Mouse (Mus musculus) midbrain, embryonic 14.5 days (tissue): ENCODE measurements around the gene Gyg. TPM values are rescaled to one million over a fixed set of nuclear protein-coding genes. Genes with fewer than 3 reads are reported as not detected.
"Not testable (repeated sequence)": the region's sequence is repeated elsewhere in the genome, so short reads cannot be mapped to it uniquely, and the experiment has no call there.

Source experiments
- ATAC-seq: fragments of 200-750 bp; cut with Nextera tagmentation; 2 replicates; pipeline ENCODE4 v1.8.0; 2017; ENCODE audit warnings: moderate number of reproducible peaks, moderate library complexity; ENCODE audit not compliant: low FRiP score, low TSS enrichment
- DNase-seq: peaks from one replicate; pipeline ENCODE4 v3.0.0-alpha.2; 2015
- H3K27ac ChIP-seq: fragments of 300-500 bp; sonication (generic); replicated peaks from 2 replicates; pipeline ENCODE4 v1.5.1; 2014; ENCODE audit warnings: mild to moderate bottlenecking, low read depth, low read length, moderate library complexity
- H3K27me3 ChIP-seq: fragments of 300-500 bp; sonication (generic); 2 replicates; pipeline ENCODE4 v1.6.1; 2014; ENCODE audit warnings: low read length, control low read depth, mixed read lengths; ENCODE audit not compliant: control insufficient read depth, insufficient read depth
- H3K36me3 ChIP-seq: fragments of 300-500 bp; sonication (generic); 2 replicates; pipeline ENCODE4 v1.6.1; 2014; ENCODE audit warnings: low read length, control low read depth; ENCODE audit not compliant: control insufficient read depth, insufficient read depth
- H3K4me1 ChIP-seq: fragments of 300-500 bp; sonication (generic); 2 replicates; pipeline ENCODE4 v1.6.1; 2014; ENCODE audit warnings: mild to moderate bottlenecking, antibody characterized with exemption, low read length, control low read depth; ENCODE audit not compliant: control insufficient read depth, insufficient read depth
- H3K4me2 ChIP-seq: fragments of 300-500 bp; sonication (generic); 2 replicates; pipeline ENCODE4 v1.6.1; 2014; ENCODE audit warnings: mild to moderate bottlenecking, low read length, moderate library complexity
- H3K4me3 ChIP-seq: fragments of 300-500 bp; sonication (generic); replicated peaks from 2 replicates; pipeline ENCODE4 v1.5.1; 2014; ENCODE audit warnings: low read depth, low read length
- H3K9ac ChIP-seq: fragments of 300-500 bp; sonication (generic); replicated peaks from 2 replicates; pipeline ENCODE4 v1.6.1; 2014; ENCODE audit warnings: mild to moderate bottlenecking, low read length, moderate library complexity
- H3K9me3 ChIP-seq: fragments of 300-500 bp; sonication (generic); 2 replicates; pipeline ENCODE4 v1.6.1; 2016; ENCODE audit warnings: low read length, control low read depth, mixed read lengths; ENCODE audit not compliant: control insufficient read depth
- WGBS: fragments of 180-500 bp; shearing (Covaris S2); extraction: QIAGEN DNeasy Blood & Tissue Kit; methylation state at CpG from one replicate; pipeline ENCODE4 v1.1.7; 2014; 5-methylcytosine and 5-hydroxymethylcytosine counted together
- polyA plus RNA-seq: library from polyadenylated mRNA; unstranded; fragments of >200 nt; fragmentation: Nextera tagmentation; extraction: Ambion mirVana; gene quantifications from 2 replicates; pipeline ENCODE4 v1.2.1, GENCODE M21; 2014

Gyg gene
- polyA plus RNA-seq, 1 experiment from 2014 or later: 46.0 TPM

DNA sequence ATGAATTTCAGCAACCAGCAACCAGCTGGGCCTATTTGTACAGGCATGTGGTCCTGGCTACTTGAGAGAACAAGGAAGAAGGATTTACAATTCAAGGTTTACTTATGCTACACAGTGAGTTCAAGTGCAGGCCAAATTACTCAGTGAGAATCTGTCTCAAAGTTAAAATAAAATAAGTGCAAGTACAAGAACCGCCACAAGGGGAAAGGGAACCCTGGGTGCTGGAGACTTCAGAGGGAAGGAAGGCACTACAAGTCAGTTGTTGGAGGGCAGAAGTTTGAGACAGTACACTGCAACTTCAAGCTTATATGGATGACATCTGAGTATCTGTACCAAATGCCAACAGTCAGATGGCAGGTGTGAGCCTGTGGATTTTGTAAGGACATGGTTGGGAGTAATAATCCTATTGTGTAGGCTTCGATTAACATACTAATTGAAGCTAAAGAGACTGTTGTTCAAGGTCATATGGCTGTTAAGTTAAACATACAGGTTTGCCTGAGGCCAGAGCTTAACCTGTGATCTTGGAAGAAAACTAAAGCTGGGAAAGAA, 28.0 kb downstream of the Gyg start:
- WGBS: 56% methylated on average over 2 of the region's 2 CpGs
- Histone ChIP-seq H3K4me2 (no peak overlapping the region), H3K4me3 (no peak overlapping the region), H3K4me1 (no peaks in the 10 kb centered on the region), H3K9me3 (no peaks in the 10 kb centered on the region), H3K27me3 (no peaks in the 10 kb centered on the region), H3K27ac (no peak overlapping the region), H3K9ac (no peak overlapping the region), H3K36me3 (0 out of 2 replicates have a peak, but pooled peaks cover 5% of the 10 kb centered on the region)
- DNase-seq: no peak
- no peak for ATAC-seq

DNA sequence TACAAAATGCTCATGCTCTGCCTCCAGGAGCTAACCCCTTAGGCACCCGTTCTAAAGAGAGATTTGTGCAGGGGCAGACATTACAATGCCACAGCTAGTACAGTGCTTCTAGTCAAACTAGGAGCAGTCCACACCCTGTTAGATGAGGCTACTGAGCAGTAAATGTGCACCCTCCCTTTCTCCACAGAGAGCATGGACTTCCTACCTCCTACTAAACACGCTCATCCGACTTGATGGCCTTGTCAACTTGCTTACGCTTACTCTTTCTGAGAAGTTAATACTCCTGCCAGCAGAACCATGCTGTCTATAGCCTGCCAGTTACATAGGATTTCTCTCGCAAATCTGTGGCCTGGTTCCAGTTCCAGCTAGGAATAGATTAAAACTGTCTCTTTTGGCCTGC, 29.5 kb downstream of the Gyg start:
- Histone ChIP-seq H3K9ac (no peak overlapping the region), H3K4me3 (no peak overlapping the region), H3K4me1 (no peaks in the 10 kb centered on the region), H3K4me2 (no peak overlapping the region), H3K27ac (no peak overlapping the region), H3K27me3 (no peaks in the 10 kb centered on the region), H3K36me3 (0 out of 2 replicates have a peak, but pooled peaks cover 5% of the 10 kb centered on the region), H3K9me3 (no peaks in the 10 kb centered on the region)
- no peak for DNase-seq
- 91% methylated on average over 5 of the region's 5 CpGs for WGBS
- no peak for ATAC-seq

DNA sequence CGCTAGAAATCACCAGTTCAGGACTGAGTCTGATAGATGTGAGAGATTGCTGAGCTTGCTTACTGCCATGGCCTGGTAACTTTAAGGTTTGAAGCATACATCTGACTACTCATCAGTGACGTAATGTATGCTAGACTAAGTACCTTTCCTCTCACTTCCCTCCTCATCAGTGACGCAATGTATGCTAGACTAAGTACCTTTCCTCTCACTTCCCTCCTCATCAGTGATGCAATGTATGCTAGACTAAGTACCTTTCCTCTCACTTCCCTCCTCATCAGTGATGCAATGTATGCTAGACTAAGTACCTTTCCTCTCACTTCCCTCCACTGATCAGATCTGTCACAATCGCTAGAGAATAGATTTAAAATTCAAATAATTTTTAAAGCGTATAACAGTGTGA, 33.5 kb downstream of the Gyg start:
- not testable (repeated sequence) for H3K27ac ChIP-seq, H3K27me3 ChIP-seq, ATAC-seq, H3K4me2 ChIP-seq, H3K4me1 ChIP-seq, H3K9ac ChIP-seq, H3K4me3 ChIP-seq, DNase-seq, H3K9me3 ChIP-seq
- H3K36me3 ChIP-seq: peaks cover 14% of the 10 kb centered on the region
- 93% methylated on average over 5 of the region's 5 CpGs for WGBS

DNA sequence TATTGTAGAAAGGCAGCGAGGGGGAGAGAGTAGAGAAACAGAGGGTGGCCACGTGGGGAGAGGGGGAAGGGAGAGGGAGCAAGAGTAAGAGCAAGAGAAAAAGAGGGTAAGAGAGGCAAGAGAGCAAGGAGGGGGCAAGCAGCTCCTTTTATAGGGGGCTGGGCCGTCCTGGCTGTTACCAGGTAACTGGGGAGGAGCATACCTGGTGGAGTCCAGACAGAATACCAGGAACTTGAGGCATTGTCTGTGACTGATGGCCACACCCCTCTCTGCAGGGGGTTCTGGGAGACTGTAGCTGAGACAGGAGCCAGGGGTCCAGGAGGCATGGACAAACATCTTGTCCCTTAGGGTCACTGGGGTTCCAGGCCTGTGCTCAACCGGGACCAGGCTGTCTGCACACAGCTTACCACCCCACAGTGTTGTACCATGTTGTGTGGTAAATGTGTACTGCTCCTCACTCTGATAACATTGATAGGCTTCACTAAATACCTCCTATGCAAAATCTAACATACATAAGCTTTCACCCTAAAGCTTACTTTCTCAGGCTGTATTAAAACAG, 35.4 kb downstream of the Gyg start:
- no peak; the same call in 1 of the 2 replicates for ATAC-seq

DNA sequence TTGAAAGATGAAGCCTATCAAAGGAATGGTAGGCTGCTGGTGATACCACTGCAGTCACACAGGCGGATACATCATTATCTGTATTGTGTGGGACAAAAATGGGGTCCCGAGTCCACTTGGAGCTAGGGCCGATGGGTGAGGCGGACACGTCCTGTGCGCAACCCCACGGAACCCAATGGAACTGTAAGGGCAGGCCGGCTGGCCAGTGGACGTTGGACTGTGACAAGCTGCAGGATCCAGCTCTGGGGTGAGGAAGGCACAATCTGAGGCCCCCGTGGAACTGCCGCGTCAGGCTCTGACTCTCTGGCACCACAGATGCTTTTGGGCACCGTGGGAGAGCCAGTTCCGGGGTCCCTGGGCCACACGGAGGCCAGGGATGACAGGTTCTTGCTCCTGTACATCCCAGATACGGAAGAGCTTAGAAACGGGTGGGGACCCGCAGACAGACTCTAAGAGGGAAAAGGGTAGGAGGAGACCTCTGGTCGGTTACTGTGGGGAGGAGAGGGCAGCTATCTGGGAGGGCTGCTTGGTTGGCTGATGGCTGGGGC, 36.0 kb downstream of the Gyg start:
- Histone ChIP-seq H3K36me3 (peaks cover 17% of the 10 kb centered on the region), H3K4me3 (no peak overlapping the region), H3K27ac (no peak overlapping the region), H3K9ac (no peak overlapping the region), H3K27me3 (no peaks in the 10 kb centered on the region), H3K9me3 (no peaks in the 10 kb centered on the region), H3K4me2 (no peak overlapping the region), H3K4me1 (no peaks in the 10 kb centered on the region)
- ATAC-seq (no peak), DNase-seq (no peak)
- WGBS: 90% methylated on average over 19 of the region's 19 CpGs

More for the DNA sequence above, 35.4 kb downstream of the Gyg start:
- Histone ChIP-seq H3K4me1 (no peaks in the 10 kb centered on the region), H3K9me3 (no peaks in the 10 kb centered on the region), H3K27ac (no peak overlapping the region), H3K4me2 (no peak overlapping the region), H3K27me3 (no peaks in the 10 kb centered on the region), H3K36me3 (peaks cover 17% of the 10 kb centered on the region), H3K9ac (no peak overlapping the region), H3K4me3 (no peak overlapping the region)
- no peak for DNase-seq
- WGBS: 52% methylated on average over 4 of the region's 4 CpGs

DNA sequence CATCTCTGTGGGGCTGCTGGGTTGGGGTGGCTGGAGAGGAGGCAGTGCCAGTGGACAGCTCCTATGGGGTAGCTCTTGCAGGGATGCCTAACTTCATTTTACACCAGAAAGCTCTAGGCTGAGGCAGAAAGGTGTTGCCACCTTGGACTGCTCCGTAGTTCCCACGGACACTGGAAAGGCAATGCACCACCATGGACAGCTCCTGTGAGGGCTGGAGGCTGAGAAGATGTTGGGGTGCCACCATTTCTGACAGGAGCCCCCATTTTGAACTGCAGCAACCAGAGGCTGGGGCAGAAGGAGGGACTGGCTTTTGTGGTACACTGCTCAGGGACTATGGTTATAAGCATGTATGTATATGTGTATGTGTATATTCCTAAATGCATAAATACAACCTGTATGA, 43.2 kb downstream of the Gyg start:
- Histone ChIP-seq H3K36me3 (peaks cover 48% of the 10 kb centered on the region), H3K4me3 (no peak overlapping the region), H3K9me3 (no peaks in the 10 kb centered on the region), H3K4me2 (no peak overlapping the region), H3K4me1 (no peaks in the 10 kb centered on the region), H3K27me3 (no peaks in the 10 kb centered on the region), H3K9ac (no peak overlapping the region), H3K27ac (no peak overlapping the region)
- DNase-seq: no peak
- no peak for ATAC-seq
- 92% methylated on average over 2 of the region's 2 CpGs for WGBS

DNA sequence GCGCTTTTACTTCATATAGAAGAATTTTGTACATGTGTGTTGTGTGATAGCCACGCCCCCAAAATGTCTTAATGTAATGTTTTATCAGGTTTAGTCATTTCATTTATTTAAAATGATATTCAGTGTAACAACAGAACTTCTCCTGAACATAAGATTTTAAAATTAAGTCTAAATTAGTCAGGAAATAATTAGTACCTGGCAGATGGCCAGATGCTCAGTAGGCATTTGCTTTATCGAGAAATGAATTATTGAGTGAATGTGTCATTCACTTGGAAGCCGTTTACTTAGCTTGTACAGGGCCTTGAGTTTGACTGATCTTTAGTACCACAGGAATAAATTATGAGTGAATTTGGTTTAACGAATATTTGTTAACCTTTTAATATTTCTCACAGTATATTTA, 46.2 kb downstream of the Gyg start:
- Histone ChIP-seq H3K4me3 (no peak overlapping the region), H3K4me1 (no peaks in the 10 kb centered on the region), H3K27me3 (no peaks in the 10 kb centered on the region), H3K4me2 (no peak overlapping the region), H3K36me3 (peaks cover 44% of the 10 kb centered on the region), H3K9me3 (no peaks in the 10 kb centered on the region), H3K9ac (no peak overlapping the region), H3K27ac (no peak overlapping the region)
- DNase-seq (no peak), ATAC-seq (no peak)
- 89% methylated on average over 5 of the region's 5 CpGs for WGBS

DNA sequence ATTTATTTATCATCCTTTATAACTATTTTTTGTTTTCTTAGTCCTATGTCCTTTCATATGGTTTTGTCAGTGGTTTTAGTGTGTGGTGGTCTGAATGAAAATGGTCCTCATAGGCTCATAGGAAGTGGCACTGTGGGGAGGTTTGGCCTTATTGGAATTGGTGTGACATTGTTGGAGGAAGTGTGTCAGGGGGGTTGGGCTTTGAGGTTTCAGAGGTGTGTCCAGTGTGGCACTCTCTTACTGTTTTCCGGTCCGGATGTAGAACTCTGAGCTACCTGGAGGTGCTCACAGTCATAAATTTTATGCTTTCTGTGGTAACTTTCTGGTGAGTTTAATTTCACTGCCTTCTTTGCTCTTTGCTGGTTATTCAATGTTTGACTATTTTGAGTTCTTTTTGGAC, 50.3 kb downstream of the Gyg start:
- Histone ChIP-seq H3K4me2 (no peak overlapping the region), H3K9ac (no peak overlapping the region), H3K27me3 (no peaks in the 10 kb centered on the region), H3K27ac (no peak overlapping the region), H3K9me3 (no peaks in the 10 kb centered on the region), H3K4me1 (no peaks in the 10 kb centered on the region), H3K4me3 (no peak overlapping the region), H3K36me3 (peaks cover 21% of the 10 kb centered on the region)
- 96% methylated on average over 2 of the region's 2 CpGs for WGBS
- no peak for ATAC-seq
- no peak for DNase-seq

DNA sequence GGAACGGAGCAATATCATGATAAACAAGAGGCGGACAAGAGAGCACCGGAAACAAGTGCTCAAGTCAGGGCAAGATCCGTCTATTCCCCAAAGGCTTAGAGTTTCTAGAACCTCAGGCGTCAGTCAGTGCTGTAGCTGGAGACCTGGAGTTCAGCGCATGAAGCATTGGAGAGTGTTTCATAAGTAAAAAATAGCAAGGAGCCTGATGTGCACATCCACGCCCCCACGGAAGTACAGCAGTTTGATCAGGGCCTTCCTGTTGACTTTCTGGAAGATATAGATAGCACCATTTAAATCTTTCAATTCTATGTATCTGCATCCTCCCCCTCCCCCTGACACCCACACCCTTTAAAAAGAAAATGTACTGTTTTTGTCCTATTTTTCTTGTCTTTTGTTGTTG, 50.8 kb downstream of the Gyg start:
- H3K4me2 ChIP-seq: no peak overlapping the region
- H3K27me3 ChIP-seq: no peaks in the 10 kb centered on the region
- no peak for ATAC-seq
- 93% methylated on average over 8 of the region's 8 CpGs for WGBS
- DNase-seq: no peak
- H3K4me1 ChIP-seq: no peaks in the 10 kb centered on the region
- H3K9ac ChIP-seq: no peak overlapping the region
- H3K27ac ChIP-seq: no peak overlapping the region
- H3K9me3 ChIP-seq: no peaks in the 10 kb centered on the region
- H3K4me3 ChIP-seq: no peak overlapping the region
- peaks cover 17% of the 10 kb centered on the region for H3K36me3 ChIP-seq
